Mouse (Mus musculus): ENCODE results near the gene Zfp688. TPM values are rescaled to one million over a fixed set of nuclear protein-coding genes. Genes with fewer than 3 reads are reported as not detected.
A peak's percentile ranks its signal among the peaks of the same experiment; 100 is the strongest.
"Not testable (repeated sequence)": the region's sequence is repeated elsewhere in the genome, so short reads cannot be mapped to it uniquely, and the experiment has no call there.

Zfp688 gene
- polyA plus RNA-seq, 1 experiment, result 28.0 TPM

GRCm38 (mm10) chr7:127386641-127387392, 35.1 kb downstream of the Zfp688 start, which contains the start of gene 9130019O22Rik:
9130019O22Rik (minus strand) TSS chr7:127387166.
- TF ChIP-seq POLR2A (IDR thresholded peaks at IDR 0.05; ENCODE audit: control insufficient read depth, extremely low read depth, insufficient read depth, low read length, poor library complexity), result no peak
- no peak for TF ChIP-seq CTCF (IDR thresholded peaks at IDR 0.05; ENCODE audit: borderline replicate concordance, control insufficient read depth, extremely low read depth, insufficient read depth, low read length, poor library complexity)
- no peak within 1 kb of the TSS for H3K27ac ChIP-seq (ENCODE audit: control insufficient read depth, insufficient read depth, low read length)
- peak; percentile 92 for DNase-seq

DNA sequence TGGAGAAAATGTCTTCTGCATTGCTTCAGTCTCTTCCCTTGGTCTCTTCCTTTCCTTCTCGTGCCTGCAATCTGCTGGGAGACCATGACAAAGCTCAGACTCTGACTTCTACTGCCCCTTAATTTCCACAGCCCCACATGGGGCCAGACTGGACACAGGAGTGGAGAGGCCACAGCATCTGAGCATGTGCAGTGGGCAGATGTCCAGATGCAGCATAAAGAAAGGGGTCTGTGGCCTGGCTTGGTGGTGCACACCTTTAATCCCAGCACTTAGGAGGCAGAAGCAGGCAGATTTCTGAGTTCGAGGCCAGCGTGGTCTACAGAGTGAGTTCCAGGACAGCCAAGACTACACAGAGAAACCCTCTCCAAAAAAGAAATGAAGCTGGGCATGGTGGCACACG, 36.3 kb downstream of the Zfp688 start:
- DNase-seq; H3K27ac ChIP-seq (ENCODE audit: control insufficient read depth, insufficient read depth, low read length); H3K27me3 ChIP-seq (ENCODE audit: control insufficient read depth, insufficient read depth, low read length); H3K36me3 ChIP-seq (ENCODE audit: control insufficient read depth, insufficient read depth, low read length); H3K4me1 ChIP-seq (replicated peaks; ENCODE audit: control insufficient read depth, insufficient read depth, low read length); H3K4me3 ChIP-seq (ENCODE audit: control insufficient read depth, insufficient read depth, low read length): not testable (repeated sequence)
- WGBS, result 94% methylated on average over 4 of the region's 4 CpGs

More at GRCm38 (mm10) chr7:127386641-127387392, 35.1 kb downstream of the Zfp688 start, which contains the start of gene 9130019O22Rik:
- H3K36me3 ChIP-seq (ENCODE audit: control insufficient read depth, insufficient read depth, low read length), result no peaks in the 10 kb centered on the region
- 5% methylated on average over 38 of the region's 38 CpGs for WGBS
- peak within 1 kb of the TSS; percentile 93 for H3K4me3 ChIP-seq (ENCODE audit: control insufficient read depth, insufficient read depth, low read length)
- H3K4me1 ChIP-seq (replicated peaks; ENCODE audit: control insufficient read depth, insufficient read depth, low read length), result peaks cover 5% of the 10 kb centered on the region
- H3K27me3 ChIP-seq (ENCODE audit: control insufficient read depth, insufficient read depth, low read length), result no peaks in the 10 kb centered on the region

DNA sequence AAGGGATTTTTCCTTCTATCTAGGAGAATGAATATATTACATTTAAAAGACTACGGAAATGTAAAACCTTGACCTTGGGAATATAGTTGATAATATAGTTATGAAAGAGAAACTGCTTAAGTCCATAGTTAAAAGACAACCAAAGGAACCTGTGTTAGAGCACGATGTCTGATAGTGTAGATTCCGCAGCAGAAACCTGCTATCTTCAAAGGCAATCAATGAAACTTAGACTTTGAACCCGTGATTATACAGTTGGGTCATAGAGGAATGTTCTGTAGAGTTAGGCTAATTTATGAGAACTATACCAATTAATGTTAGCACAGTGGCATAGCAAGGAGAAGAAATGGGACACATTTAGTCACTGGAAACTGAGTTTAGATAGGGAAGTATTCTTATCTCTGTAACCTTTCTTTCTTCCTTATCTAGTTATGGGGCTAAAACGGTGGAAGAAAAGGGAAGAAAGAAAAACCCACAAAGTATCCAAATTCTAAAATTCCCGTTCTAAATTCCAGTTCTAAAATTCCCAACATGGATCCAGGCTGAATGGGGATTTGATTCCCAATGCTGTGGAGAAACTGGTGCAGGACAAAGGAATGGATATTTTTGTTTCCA, 43.5 kb downstream of the Zfp688 start:
- no peak for TF ChIP-seq CTCF (IDR thresholded peaks at IDR 0.05; ENCODE audit: borderline replicate concordance, control insufficient read depth, extremely low read depth, insufficient read depth, low read length, poor library complexity)
- TF ChIP-seq POLR2A (IDR thresholded peaks at IDR 0.05; ENCODE audit: control insufficient read depth, extremely low read depth, insufficient read depth, low read length, poor library complexity), result no peak
- DNase-seq, result no peak

DNA sequence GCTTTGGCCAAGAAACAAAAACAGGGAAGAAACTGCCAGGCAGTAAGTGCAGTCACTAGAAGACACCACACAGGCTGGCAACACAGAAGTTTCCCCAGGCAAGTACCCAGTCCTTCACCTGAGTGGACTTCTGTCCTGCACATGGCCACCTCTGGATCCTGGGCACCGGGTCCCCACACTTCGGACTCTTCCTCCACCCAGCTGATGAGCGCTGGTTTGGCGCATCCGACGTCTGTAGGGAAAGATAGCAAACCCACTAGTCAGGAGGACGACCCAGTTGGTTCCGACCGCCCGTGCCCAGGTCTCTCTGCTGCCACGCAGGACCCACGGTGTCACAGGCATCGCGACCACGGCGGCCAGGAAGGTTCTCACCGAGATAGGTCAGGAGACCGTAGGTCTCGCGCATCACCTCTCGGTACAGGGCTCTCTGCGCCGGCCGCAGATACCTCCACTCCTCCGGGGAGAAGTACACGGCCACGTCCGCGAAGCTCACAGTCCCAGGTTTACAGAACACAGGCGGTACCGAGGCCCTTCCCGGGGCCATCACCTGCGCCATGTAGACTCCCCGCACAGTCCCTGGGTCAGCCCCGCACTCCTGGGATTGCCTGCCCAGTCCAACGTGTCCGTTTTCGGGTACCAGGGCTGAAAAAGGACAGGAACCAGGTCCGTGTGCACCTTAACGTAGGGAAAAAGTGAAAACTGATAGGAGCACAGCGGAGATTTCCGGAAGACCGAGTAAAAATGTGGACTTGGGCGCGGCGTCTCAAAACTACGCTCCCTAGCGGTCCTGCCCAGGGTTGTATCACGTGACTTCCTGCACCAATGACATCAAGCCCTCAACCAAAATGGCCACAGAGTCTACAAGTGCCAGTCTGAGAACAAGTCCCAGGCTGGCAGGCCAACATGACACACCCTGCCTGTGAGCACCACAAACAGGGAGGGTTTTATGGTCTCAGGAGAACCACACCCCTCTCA, 46.3 kb downstream of the Zfp688 start, which contains the start of gene Zfp747:
Zfp747 (minus strand) TSS at position 780 of the 975 bp plus-strand sequence.
- WGBS, result under 1% methylated on average over 49 of the region's 49 CpGs
- not testable (repeated sequence) for H3K27ac ChIP-seq (ENCODE audit: control insufficient read depth, insufficient read depth, low read length)
- peak; percentile 95 for DNase-seq

More for the DNA sequence above, 43.5 kb downstream of the Zfp688 start:
- Histone ChIP-seq H3K4me3 (ENCODE audit: control insufficient read depth, insufficient read depth, low read length) (no peak overlapping the region), H3K27ac (ENCODE audit: control insufficient read depth, insufficient read depth, low read length) (no peak overlapping the region), H3K4me1 (replicated peaks; ENCODE audit: control insufficient read depth, insufficient read depth, low read length) (peaks cover 8% of the 10 kb centered on the region), H3K27me3 (ENCODE audit: control insufficient read depth, insufficient read depth, low read length) (no peaks in the 10 kb centered on the region), H3K36me3 (ENCODE audit: control insufficient read depth, insufficient read depth, low read length) (no peaks in the 10 kb centered on the region)
- 54% methylated on average over 6 of the region's 6 CpGs for WGBS

GRCm38 (mm10) chr7:127371870-127372269, 50.0 kb downstream of the Zfp688 start:
- H3K4me1 ChIP-seq (replicated peaks; ENCODE audit: control insufficient read depth, insufficient read depth, low read length); H3K36me3 ChIP-seq (ENCODE audit: control insufficient read depth, insufficient read depth, low read length); H3K4me3 ChIP-seq (ENCODE audit: control insufficient read depth, insufficient read depth, low read length); H3K27ac ChIP-seq (ENCODE audit: control insufficient read depth, insufficient read depth, low read length); H3K27me3 ChIP-seq (ENCODE audit: control insufficient read depth, insufficient read depth, low read length): not testable (repeated sequence)
- DNase-seq, result peak; percentile 20
- 94% methylated on average over 3 of the region's 3 CpGs for WGBS

More for the DNA sequence above, 46.3 kb downstream of the Zfp688 start, which contains the start of gene Zfp747:
- H3K27me3 ChIP-seq (ENCODE audit: control insufficient read depth, insufficient read depth, low read length); H3K36me3 ChIP-seq (ENCODE audit: control insufficient read depth, insufficient read depth, low read length); H3K4me1 ChIP-seq (replicated peaks; ENCODE audit: control insufficient read depth, insufficient read depth, low read length): not testable (repeated sequence)
- H3K4me3 ChIP-seq (ENCODE audit: control insufficient read depth, insufficient read depth, low read length), result peak within 1 kb of the TSS; percentile 99
- peak; percentile 55; the same call in 1 of the 2 replicates for TF ChIP-seq CTCF (IDR thresholded peaks at IDR 0.05; ENCODE audit: borderline replicate concordance, control insufficient read depth, extremely low read depth, insufficient read depth, low read length, poor library complexity)

DNA sequence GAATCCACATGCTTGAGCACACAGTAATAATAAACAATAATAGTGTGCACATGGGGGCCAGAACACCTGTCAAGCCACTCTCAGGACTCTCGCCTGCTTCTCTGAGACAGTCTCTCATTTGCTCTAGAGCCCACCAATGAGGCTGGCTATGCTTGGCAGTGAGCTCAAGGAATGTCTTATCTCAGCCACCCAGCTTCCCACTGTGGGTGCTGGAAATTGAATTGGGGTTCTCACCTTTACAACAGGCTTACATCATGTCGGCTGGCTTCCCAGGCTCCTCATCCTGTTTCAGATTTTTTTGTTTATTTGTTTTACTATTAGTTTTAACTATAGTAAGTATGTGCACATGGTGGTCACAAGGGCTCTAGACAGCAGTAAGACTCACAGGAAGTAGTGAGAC, 50.7 kb downstream of the Zfp688 start:
- TF ChIP-seq CTCF (IDR thresholded peaks at IDR 0.05; ENCODE audit: borderline replicate concordance, control insufficient read depth, extremely low read depth, insufficient read depth, low read length, poor library complexity) (no peak), POLR2A (IDR thresholded peaks at IDR 0.05; ENCODE audit: control insufficient read depth, extremely low read depth, insufficient read depth, low read length, poor library complexity) (no peak)
- Histone ChIP-seq H3K36me3 (ENCODE audit: control insufficient read depth, insufficient read depth, low read length) (no peaks in the 10 kb centered on the region), H3K27me3 (ENCODE audit: control insufficient read depth, insufficient read depth, low read length) (no peaks in the 10 kb centered on the region), H3K27ac (ENCODE audit: control insufficient read depth, insufficient read depth, low read length) (no peak overlapping the region), H3K4me1 (replicated peaks; ENCODE audit: control insufficient read depth, insufficient read depth, low read length) (peaks cover 8% of the 10 kb centered on the region), H3K4me3 (ENCODE audit: control insufficient read depth, insufficient read depth, low read length) (no peak overlapping the region)
- DNase-seq, result no peak
- 93% methylated on average over 2 of the region's 2 CpGs for WGBS

Other genes with a start within 250 kb of the Zfp688 start
- 63.4 and 67.2 TPM in 2 replicates for gene Cd2bp2, start 226.0 kb downstream of the Zfp688 start, polyA plus RNA-seq (2012; rRNA removed)
- 70.3 and 81.3 TPM in 2 replicates for gene Tbc1d10b, start 213.6 kb downstream of the Zfp688 start, polyA plus RNA-seq (2012; rRNA removed)
- 10.7 and 12.3 TPM in 2 replicates for gene Mylpf, start 213.2 kb downstream of the Zfp688 start, polyA plus RNA-seq (2012; rRNA removed)
- 30.4 and 31.6 TPM in 2 replicates for gene Zfp553, start 189.0 kb downstream of the Zfp688 start, polyA plus RNA-seq (2012; rRNA removed)
- gene Sept1, start 188.9 kb downstream of the Zfp688 start, polyA plus RNA-seq (2012; rRNA removed), result 1,045 and 1,102 TPM in 2 replicates
- 91.3 and 102 TPM in 2 replicates for gene Zfp771, start 177.8 kb downstream of the Zfp688 start, polyA plus RNA-seq (2012; rRNA removed)
- 122 and 125 TPM in 2 replicates for gene Dctpp1, start 161.4 kb downstream of the Zfp688 start, polyA plus RNA-seq (2012; rRNA removed)
- gene Sephs2, start 148.0 kb downstream of the Zfp688 start, polyA plus RNA-seq (2012; rRNA removed), result 37.2 and 46.3 TPM in 2 replicates
- gene Itgal, start 125.8 kb downstream of the Zfp688 start, polyA plus RNA-seq (2012; rRNA removed), result 353 and 356 TPM in 2 replicates
- 8.6 and 11.1 TPM in 2 replicates for gene Zfp768, start 76.5 kb downstream of the Zfp688 start, polyA plus RNA-seq (2012; rRNA removed)
- gene Zfp747, start 46.0 kb downstream of the Zfp688 start, polyA plus RNA-seq (2012; rRNA removed), result 14.4 and 15.2 TPM in 2 replicates
- gene 9130019O22Rik, start 34.9 kb downstream of the Zfp688 start, polyA plus RNA-seq (2012; rRNA removed), result 5.9 and 6.4 TPM in 2 replicates
- gene E430018J23Rik, start 28.4 kb downstream of the Zfp688 start, polyA plus RNA-seq (2012; rRNA removed), result 8.4 and 10.2 TPM in 2 replicates
- gene Zfp764, start 15.2 kb downstream of the Zfp688 start, polyA plus RNA-seq (2012; rRNA removed), result 9.0 and 10.7 TPM in 2 replicates
- gene Zfp689, start 27.1 kb upstream of the Zfp688 start, polyA plus RNA-seq (2012; rRNA removed), result 8.1 and 9.4 TPM in 2 replicates
- 191 and 212 TPM in 2 replicates for gene Prr14, start 37.5 kb upstream of the Zfp688 start, polyA plus RNA-seq (2012; rRNA removed)
- gene Fbrs, start 57.1 kb upstream of the Zfp688 start, polyA plus RNA-seq (2012; rRNA removed), result 122 and 128 TPM in 2 replicates
- 92.3 and 131 TPM in 2 replicates for gene Srcap, start 89.9 kb upstream of the Zfp688 start, polyA plus RNA-seq (2012; rRNA removed)
- gene Gm42715, start 97.5 kb upstream of the Zfp688 start, polyA plus RNA-seq (2012; rRNA removed), result 10.4 and 14.1 TPM in 2 replicates
- 12.5 and 12.8 TPM in 2 replicates for gene Tmem265, start 139.3 kb upstream of the Zfp688 start, polyA plus RNA-seq (2012; rRNA removed)
- 193 and 202 TPM in 2 replicates for gene Phkg2, start 151.3 kb upstream of the Zfp688 start, polyA plus RNA-seq (2012; rRNA removed)
- 1.5 and 2.9 TPM in 2 replicates for gene Ccdc189, start 166.5 kb upstream of the Zfp688 start, polyA plus RNA-seq (2012; rRNA removed)
- 65.9 and 67.4 TPM in 2 replicates for gene Rnf40, start 166.7 kb upstream of the Zfp688 start, polyA plus RNA-seq (2012; rRNA removed)
- gene Zfp629, start 193.7 kb upstream of the Zfp688 start, polyA plus RNA-seq (2012; rRNA removed), result 27.7 and 33.1 TPM in 2 replicates